Mouse (Mus musculus) cortical plate, adult 2 months (tissue): Measurements from ENCODE around the gene B4galt3.

Experiments
- CTCF ChIP-seq: fragments of 200-500 bp; IDR thresholded peaks from 2 replicates; pipeline ENCODE4 v1.5.1; 2011; ENCODE audit warnings: mild to moderate bottlenecking, control low read depth, low read length; ENCODE audit not compliant: insufficient read depth; ENCODE audit errors: extremely low read depth
- POLR2A ChIP-seq: fragments of 200-500 bp; IDR thresholded peaks from 2 replicates; pipeline ENCODE4 v1.6.1; 2011; ENCODE audit warnings: mild to moderate bottlenecking, low read length, control low read depth; ENCODE audit not compliant: insufficient read depth; ENCODE audit errors: extremely low read depth

DNA sequence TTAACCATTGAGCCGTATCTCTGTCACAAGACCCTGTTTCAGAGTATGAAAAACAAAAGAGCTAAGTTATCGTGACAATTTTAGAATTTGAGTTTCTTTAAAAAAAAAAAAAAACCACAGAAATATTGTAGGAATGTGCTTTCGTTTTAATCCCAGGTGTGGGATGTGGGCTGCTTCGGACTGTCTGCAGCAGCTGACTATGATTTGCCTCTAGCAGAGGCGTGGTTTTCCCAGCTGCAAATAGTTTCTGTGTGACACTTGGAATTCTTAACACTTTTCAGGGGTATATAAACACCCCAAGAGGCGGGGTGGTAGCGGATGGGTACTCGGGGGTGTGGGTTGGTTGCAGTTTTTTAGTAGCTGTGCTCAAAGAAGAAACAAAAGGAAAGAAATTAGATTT is 24.8 kb upstream of the B4galt3 start:
- TF ChIP-seq CTCF (no peak), POLR2A (no peak)
